Mouse (Mus musculus) embryo, embryonic 9.5 days (tissue): ENCODE measurements around the gene Dchs2.

Experiments used
- DNase-seq: peaks from one replicate; pipeline ENCODE4 v3.0.0-alpha.2; 2017; ENCODE audit errors: extremely low spot score

The Dchs2 gene

DNA sequence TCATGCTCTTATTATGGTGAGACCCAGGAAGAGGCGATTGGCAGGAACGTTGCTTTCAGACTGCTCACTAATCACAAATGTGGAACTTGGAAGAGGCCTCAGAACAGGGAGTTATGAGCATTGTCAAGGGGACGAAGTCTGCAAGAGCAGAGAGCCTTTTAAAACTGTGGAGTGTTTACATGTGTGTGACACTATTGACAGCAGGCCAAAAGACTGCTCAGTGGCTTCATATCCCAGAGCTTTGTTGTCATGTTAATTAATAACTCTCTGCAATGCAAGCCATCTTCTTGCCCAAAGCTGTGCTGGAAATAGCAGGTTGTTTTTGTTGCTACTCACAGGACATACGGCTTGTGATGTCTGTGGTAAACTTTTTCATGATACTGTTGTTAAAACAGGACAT, 27.9 kb downstream of the Dchs2 start:
- no peak for DNase-seq

DNA sequence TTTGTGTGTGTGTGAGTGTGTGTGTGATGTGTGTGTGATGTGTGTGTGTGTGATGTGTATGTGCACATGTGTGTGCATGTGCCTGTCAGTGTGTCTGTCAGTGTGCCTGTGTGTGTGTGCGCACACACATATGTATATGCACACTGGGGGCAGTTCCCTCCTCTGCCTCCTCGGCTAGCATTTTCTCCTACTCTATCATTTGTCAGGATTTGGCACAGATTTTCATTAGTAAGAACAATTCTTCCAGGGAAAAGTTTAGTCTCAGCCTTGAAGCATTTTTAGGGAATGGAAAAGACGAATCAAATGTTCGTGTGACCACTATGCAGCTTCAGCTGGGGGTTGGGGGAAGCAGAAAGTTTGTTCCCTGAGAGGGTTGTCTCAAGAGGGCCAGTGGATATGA, 28.4 kb downstream of the Dchs2 start:
- DNase-seq: no peak

DNA sequence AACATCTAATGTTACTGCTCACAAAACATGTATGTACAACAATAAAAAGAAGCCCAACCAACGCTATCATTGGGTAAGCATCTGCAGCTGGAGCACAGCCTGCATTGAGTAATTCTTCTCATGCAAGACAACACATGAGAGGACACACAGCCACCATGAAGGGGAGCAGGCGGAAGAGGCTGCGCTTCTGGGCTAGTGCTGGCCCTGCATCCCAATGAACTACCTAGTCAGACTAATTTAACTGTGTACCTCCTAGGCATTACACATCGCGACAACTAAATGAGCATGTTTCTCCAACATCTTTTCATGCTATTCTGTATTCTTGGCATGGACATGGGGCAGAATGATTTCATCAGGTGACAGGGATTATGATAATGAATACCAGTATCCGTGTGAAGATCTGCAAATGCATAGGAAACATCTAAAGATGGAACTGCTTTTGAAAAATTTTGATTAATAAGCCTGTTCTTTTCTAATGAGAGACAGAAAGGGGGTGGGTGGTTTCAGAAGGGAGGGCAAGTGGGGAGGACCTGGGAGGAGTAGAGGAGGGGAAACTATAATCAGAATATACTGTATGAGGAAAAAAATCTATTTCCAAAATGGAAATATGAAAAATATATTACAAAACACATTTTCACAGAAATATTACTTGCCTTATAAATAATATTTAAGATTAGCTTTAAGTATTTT, 33.9 kb downstream of the Dchs2 start:
- DNase-seq: no peak

DNA sequence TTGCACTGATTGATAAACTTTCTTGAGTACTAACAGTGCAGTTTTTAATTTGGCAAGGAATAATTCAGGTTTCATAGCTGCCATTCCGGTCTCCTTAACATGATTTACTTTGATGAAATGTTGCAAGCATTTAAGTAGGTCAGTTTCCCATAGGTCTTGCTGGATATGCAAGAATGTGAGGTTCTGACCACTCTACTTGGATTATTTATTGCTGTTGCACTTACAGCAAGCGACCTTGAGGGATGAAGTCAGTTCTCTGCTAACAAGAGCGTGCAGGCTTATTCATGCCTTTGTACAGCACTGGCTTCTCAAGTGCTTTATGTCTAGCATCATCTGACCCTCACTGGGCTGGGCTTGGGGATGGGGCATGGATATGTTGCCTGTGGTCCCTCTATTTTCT, 35.9 kb downstream of the Dchs2 start:
- no peak for DNase-seq

DNA sequence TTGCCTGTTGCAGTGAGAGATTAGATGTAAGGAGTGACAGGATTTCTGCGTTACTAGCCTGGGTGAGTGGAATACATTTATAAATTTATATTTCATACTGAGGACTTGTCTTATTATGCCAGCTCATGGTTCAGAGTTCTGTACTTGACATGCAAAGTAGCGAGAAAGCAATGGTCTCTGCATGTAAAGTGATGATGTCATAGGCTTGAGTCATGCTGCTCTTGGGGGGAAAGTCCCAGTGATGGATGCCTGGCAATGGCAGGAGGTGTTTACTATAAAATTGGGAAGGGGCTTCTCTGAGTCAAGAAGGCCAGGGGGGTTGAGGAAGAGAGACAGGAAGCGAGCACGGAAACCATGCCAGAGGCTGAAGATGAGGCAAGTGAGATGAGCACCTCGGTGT, 57.8 kb downstream of the Dchs2 start:
- no peak for DNase-seq

DNA sequence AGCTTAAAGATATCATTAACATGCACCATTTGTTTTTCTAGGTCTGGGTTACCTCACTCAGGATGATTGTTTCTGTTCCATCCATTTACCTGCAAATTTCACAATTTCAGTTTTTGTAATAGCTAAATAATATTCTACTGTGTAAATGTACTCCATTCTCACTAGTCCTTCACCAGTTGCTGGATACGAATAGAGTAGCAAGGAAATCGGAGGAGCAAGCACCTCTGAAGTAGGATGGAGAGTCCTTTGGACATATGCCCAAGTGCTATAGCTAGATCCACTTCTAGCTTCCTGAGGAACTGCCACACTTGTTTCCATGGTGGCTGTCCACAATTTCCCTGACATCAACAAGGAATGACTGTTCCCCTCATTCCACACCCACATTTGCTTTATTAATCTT, 63.5 kb downstream of the Dchs2 start:
- DNase-seq: no peak

DNA sequence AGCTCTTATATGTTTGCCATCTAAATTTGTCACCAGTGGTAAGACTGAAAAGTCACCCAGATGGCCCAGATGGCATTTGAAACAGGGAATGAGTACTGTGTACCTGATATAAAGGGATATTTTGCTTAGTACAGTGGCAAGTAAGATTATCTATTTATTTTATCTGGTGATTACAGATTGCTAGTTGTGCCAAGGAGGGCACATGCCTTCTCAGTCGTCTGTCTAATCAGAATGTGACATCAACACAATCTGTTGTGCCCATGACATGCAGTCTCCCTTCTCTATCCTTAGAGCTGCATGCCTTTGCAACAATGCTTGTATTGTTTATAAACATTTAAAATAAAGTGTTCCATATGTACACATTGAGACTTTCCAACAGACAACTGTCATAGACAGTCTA, 64.7 kb downstream of the Dchs2 start:
- no peak for DNase-seq

DNA sequence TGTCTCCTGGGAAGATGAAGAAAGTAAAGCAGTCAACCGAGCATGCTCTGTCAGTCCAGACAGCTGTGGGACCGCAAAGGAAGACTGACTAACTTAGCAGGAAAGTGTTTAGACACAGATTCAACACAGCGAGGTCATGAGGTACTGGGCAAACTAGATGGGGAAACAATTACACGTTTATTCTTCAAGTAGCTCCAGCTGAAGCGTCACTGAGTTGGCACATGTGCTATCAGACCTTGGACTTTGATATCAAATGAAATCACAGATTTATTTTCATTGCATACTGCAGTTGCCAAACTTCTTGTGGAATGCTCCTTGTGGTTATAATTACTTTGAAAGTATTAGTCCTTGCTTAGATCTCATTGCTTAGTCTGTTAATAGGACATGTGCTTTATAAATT, 67.2 kb downstream of the Dchs2 start:
- no peak for DNase-seq

DNA sequence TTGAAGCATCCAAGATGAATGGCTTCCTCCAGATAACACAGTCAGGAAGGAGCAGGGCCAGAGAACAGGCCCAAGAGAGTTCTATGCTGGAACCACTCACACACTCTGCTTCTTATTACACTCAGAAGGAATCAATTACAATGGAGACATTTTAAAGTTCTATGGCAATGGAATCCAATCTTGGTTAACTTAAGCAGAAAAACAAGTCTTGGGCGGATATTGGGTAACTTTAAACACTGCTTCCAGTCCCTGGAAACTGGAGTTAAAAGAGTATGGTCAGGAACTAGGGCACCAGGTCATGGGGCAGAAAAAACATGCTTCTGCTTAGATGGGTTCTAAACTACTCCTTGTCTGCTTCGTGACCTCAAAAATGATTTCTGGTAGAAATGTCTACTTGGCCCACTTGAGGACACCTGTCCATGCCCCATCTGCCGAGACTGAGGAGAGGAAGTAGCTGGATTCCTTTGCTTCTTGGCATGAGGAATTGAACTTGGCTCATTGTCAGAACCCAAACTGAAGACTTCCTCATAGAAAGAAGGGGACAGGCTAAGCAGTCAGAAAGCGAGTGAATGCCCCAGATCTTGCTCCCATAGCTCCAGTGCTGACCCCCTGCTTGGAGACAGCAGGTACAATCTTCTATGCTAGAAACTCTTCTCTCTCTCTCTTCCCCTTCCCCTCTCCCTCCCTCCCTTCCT, 73.7 kb downstream of the Dchs2 start:
- DNase-seq: no peak

DNA sequence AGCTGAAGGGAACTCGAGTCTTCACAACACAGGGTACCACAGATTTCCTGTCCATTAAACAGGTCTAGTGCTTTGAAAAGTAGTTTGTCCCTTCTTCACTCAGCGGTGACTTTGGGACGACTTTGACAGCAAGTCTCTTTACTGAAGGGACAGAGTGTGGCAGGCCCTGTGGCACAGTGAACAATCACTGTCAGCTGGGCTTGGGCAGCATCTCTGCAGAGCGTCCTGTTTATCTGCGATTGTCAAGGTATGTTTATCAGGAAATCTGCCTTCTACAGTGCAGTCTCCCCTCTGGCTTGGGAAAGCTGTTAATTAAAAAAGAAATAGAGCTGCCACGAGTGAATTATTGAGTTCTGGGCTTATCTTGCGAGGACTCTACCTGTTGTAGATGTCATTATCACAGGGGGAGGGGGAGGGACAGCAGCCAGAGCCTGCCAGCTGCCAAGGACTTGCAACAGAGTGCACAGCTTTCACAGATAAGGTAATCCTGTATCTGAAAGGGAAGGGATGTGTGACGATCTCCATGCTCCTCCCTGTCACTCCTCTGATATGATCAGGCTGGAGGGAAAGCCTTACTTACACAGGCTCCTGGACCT, 77.4 kb downstream of the Dchs2 start:
- no peak for DNase-seq

DNA sequence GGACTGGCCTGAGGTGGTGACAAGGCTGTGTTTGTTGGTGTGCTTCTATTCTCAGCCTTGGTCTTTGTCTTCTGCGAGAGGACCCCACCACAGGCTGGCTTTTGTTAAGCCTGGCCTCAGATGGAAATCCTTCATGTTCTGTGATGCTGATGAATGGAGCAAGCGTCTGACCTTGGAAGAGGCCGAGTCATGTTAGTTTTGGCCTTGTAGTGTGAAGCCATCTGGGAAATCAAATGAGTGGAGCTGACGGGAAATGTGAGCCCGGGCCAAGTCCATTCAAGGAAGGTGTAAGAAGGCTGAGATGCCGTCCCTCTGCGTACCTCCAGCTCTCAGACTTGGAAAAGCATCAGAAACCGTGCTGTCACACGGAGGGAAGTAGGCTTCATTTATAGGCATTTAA, 81.9 kb downstream of the Dchs2 start:
- DNase-seq: no peak

DNA sequence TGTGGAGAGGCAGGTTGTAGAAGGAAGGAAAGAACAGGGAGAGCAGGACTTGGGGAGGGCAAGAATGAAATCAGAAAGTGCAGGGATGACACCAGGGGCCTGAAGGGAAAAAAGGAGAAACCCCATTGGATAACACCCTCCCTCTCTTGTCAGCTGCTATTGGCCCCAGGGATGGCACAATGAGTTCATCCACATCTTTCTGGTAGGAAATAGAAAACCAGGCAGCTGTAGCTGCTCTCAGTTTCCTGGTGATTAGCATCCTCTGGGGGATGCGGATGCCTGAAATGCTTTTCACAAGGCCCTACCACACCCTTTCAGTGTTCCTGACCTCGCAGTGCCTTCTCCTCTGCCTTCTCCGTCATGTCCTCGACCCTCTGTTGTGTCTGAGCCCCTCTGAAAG, 82.5 kb downstream of the Dchs2 start:
- no peak for DNase-seq

DNA sequence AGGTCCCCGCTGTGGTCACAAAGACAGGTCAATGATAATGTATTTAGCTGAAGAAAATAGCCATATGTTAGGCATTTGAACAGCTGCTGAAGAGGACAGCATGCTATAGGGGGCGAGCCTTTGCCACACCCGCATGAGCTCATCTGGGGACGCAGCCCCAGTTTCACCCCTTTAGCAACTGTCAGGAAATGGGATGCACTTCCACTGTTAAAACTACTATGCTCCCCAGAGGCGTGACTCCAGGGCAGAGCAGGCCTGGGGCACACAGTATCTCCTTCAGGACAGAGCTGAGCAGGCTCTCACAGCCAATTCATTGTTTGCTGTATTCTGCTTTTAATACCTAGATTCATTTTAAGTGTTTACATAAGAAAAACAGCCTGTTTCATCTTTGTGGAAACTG, 84.2 kb downstream of the Dchs2 start:
- DNase-seq: no peak

DNA sequence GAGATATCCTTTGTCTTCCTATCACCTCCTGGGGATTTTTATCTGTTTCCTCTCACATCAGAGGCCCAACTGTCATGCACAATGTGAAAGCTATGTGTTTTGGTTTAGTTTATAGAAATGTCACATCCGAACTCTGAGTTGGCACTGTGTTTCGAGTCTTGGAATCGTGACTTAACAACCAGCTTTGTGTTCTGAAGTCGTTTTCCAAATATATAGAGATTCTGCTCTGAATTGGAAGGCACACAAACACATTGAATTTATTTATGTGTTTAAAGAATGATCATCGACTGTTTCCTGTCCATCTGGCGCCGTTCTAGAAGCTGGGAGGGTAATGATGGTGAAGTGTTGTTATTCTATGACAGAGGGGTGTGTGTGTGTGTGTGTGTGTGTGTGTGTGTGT, 84.8 kb downstream of the Dchs2 start:
- no peak for DNase-seq

DNA sequence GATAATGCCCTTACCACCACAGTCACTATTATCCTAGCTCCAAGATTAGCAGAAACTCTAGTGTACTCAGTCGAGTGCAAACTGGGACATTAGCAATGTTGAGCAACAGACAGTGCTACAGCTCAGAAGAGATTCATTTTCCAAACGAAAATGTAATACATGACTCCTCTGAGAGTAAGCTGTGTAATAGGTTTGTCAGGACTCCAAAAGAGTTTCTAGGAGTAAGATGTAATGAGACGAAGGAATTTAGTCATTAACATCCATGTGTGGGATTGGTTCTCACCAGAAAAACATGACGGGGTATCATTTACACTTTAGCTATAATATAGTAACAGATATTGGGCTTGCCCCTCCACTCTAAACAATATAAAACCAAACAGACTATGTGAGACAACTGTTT, 90.3 kb downstream of the Dchs2 start:
- no peak for DNase-seq

DNA sequence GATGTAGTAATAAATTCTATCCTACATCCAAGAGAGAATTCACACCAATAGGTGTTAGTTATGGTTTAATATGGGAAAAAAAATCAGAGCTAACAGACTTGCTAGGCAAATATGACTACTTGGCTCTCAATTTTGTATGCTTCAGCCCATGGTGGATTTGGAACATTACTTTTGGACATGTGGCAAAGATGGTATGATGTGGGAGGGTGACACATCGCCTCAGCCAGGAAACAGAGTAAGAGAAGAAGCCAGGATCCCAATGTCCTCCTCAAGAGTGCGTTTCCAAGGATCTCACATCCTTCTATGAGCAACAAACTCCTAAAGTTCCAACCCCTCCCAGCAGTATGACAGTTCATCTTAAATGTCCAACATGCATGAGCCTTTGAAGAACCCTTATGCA, 92.4 kb downstream of the Dchs2 start:
- DNase-seq: no peak

DNA sequence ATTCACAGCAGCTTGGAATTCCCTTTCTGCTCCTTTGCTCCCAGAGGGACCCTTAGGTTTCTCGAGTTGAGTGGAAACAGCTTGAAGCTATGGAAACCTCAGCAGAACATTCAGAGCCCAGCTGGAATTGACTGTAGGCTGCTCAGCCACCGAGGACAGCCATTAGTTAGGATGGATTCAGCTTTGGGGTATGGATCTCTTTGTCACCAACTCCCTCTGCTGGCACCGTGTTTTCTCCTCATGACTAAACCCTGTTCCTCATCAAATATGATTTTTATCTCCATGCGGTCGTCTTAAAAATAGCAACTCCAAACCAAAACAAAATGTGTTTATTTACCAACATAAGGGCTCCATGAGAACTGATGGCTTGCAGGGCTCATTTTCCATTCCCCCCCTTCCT, 94.4 kb downstream of the Dchs2 start:
- DNase-seq: no peak

DNA sequence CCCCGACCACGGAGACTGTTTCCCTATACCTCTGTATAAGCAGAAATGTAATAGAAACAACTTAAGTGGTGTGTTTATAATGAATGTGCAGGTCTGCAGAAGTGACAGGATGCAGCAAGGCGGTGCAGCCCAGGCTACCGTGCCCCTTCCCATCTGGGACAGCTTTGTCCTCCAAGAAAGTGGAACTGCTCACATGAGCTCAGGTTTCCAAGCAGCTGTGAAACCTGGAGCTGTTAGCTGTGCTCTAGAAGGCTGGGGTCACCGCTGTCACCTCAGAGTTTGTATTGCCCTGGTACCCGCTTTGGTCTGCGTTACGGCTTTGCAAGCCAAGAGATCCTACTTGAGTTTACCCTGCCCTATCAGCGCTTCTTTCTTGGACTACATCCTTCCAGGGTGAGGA, 100.6 kb downstream of the Dchs2 start:
- no peak for DNase-seq

DNA sequence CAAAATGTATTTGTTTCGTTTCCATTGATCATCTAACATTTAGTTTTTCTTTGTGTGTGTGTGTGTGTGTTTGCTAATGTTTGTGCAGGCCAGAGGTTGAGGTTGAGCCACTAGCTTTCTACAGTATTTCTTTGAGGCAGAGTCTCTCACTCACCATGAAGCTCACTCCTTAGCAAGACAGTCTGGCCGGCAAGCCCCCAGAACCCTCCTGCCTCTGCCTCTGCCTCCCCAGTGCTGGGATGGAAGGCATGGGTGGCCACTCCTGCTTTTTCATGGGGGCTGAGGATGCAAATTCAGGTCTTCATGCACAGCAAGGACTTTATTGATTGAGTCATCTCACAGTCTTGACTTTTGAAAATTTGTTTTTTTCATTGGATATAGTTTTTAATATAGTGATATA, 102.6 kb downstream of the Dchs2 start:
- DNase-seq: no peak

DNA sequence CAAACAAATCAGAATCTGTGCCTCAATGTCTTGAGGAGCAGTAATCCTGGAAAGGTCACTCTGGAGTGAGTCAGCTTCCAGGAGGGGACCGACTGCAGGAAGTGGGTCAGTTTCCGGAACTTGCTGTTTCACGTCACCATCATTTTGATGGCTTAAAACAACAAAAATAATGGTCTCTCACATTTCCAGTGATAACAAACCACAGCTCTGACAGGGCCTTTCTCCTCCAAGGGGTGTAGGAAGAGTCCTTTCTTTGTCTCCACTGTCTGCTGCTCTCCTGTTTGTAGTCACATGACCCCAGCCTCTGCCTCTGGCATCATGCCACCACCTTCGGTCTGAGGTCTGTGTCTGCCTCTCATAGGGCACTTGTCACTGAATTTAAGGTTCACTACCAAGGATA, 106.7 kb downstream of the Dchs2 start:
- DNase-seq: no peak

DNA sequence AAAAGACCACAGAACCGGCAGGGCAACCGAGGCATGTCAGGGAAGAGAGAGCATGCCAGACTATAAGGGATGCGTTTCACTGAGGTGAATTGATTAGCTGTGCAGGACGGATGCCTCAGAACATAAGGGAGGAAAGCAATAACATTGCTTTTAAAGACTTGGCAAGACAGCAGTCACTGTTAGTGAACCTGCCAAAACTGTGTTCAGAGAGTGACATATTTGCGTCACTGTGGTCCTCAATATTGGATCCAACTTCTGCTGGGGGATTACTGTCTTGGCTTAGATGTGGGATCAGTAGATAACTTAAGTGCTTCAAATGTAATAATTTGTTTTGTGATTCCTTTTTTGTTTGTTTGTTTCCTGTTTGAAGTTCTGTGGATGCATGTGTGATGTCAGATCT, 107.3 kb downstream of the Dchs2 start:
- no peak for DNase-seq

DNA sequence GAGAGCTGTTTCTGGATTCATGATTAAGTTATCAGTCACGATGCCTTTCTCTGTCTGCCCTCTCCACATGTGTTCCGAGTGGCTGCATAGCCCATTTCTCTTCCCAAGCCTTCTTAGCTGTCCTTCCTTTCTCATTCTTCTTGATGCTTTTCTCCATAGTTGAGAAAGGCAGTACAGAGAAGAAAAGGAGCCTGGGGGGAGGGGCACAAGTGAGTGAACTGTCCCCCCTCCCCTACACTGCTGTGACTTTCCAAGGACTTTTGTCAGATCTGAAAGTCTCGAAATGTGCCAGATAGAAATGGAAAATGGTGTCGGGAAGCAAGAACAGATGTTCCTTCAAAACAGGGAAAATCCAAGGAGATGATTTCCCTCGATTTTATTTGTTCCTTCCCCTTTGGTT, 118.8 kb downstream of the Dchs2 start:
- DNase-seq: no peak

DNA sequence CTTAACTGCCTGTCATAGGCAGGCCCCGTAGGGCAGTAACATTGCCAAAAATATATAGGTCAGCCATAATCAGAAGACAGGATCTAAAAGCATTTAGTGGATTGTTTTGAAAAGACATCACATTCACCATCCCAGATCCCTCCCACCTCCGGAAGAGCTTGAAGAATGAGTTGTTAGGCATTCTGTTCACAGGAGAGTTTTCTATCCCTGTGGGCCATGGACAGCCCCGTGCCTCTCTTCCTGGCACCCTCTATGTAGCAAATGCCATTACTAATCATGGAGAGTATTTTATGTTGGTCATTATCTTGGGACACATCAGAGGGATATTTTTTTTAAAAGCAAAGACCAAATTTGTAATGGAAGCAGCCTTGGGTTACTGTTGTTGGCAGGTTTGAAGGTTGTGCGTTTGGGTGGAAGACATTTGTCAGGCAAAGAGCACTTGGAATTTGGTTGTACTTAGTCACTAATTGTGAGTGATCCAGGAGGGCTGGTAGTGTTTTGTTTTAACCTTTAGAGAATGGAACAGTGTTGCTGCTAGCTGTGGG, 122.3 kb downstream of the Dchs2 start:
- DNase-seq: no peak
